Comparison of ENCODE assay signal across 19 mouse cellular contexts in genomic region chr1:185282846-185283245, GRCm38 (mm10). TPM values are rescaled to one million over a fixed set of nuclear protein-coding genes. Genes with fewer than 3 reads are reported as not detected.
DNase-seq lines count a peak whose midpoint lies in the region; ATAC-seq and TF ChIP-seq lines count a peak whose summit lies in the region.
"Had no signal": no experiment of that assay in that cellular context is flagged by ENCODE, and none has a peak within 500 bp of the region (broad histone marks: within the 10 kb centered on the region; RNA-seq: fewer than 3 reads in every experiment).

No protein-coding gene starts in this region.

- WGBS in kidney, adult 2 months: 76% methylated on average over 11 of the region's 11 CpGs
- 97% methylated on average over 11 of the region's 11 CpGs for WGBS in kidney, embryonic 15.5 days
- WGBS in small intestine, adult 2 months: 33% methylated on average over 11 of the region's 11 CpGs

- H3K27me3 ChIP-seq in kidney, adult 2 months (replicated peaks; ENCODE audit: control insufficient read depth, insufficient read depth, low read length): no peaks in the 10 kb centered on the region
- no peaks in the 10 kb centered on the region for H3K27me3 ChIP-seq in kidney, embryonic 15.5 days
- H3K27me3 ChIP-seq in small intestine, adult 2 months (ENCODE audit: control insufficient read depth, insufficient read depth, low read length): no peaks in the 10 kb centered on the region
- H3K27me3 ChIP-seq: heart, embryonic 12.5 days; midbrain, embryonic 12.5 days had no signal

- TF ChIP-seq POLR2A in kidney, adult 2 months (IDR thresholded peaks at IDR 0.05; ENCODE audit: low read depth, low read length): no peak
- peak; percentile 45; the same call in 1 of the 2 replicates for TF ChIP-seq POLR2A in small intestine, adult 2 months (IDR thresholded peaks at IDR 0.05; ENCODE audit: low read depth, low read length)

- no peak overlapping the region for H3K9ac ChIP-seq in kidney, embryonic 15.5 days
- H3K9ac ChIP-seq: heart, embryonic 12.5 days; midbrain, embryonic 12.5 days had no signal

- H3K4me1 ChIP-seq in kidney, adult 2 months (ENCODE audit: control insufficient read depth, insufficient read depth, low read length): no peaks in the 10 kb centered on the region
- H3K4me1 ChIP-seq in kidney, embryonic 15.5 days: no peaks in the 10 kb centered on the region
- peaks cover 35% of the 10 kb centered on the region for H3K4me1 ChIP-seq in small intestine, adult 2 months (ENCODE audit: control insufficient read depth, insufficient read depth, insufficient read length, low read length)
- H3K4me1 ChIP-seq: midbrain, embryonic 12.5 days had no signal

- no peak overlapping the region for H3K4me3 ChIP-seq in kidney, adult 2 months (ENCODE audit: insufficient read depth, low read depth, low read length)
- H3K4me3 ChIP-seq in kidney, embryonic 15.5 days (replicated peaks): no peak overlapping the region
- no peak overlapping the region for H3K4me3 ChIP-seq in small intestine, adult 2 months (ENCODE audit: low read depth, low read length)
- H3K4me3 ChIP-seq: heart, embryonic 12.5 days; midbrain, embryonic 12.5 days; myocyte had no signal

- ATAC-seq in kidney, embryonic 15.5 days (replicated peaks; ENCODE audit: low FRiP score): no peak

- no peak for TF ChIP-seq CTCF in kidney, adult 2 months (conservative IDR thresholded peaks at IDR 0.05; ENCODE audit: insufficient read depth, insufficient read length, low read depth, low read length)
- TF ChIP-seq CTCF in small intestine, adult 2 months (IDR thresholded peaks at IDR 0.05; ENCODE audit: extremely low read depth, insufficient read length, insufficient replicate concordance, low read depth, low read length): no peak

- no peak overlapping the region for H3K27ac ChIP-seq in kidney, adult 2 months (ENCODE audit: insufficient read depth, low read depth, low read length)
- no peak overlapping the region for H3K27ac ChIP-seq in kidney, embryonic 15.5 days
- H3K27ac ChIP-seq in small intestine, adult 2 months (ENCODE audit: insufficient read depth, low read depth, low read length): peak overlapping the region; percentile 98
- H3K27ac ChIP-seq: macrophage; midbrain, embryonic 12.5 days had no signal

- no peak overlapping the region for H3K4me2 ChIP-seq in kidney, embryonic 15.5 days
- H3K4me2 ChIP-seq: heart, embryonic 12.5 days; liver, embryonic 11.5 days; midbrain, embryonic 12.5 days had no signal

- intact Hi-C loops in left cerebral cortex, postnatal 10 days (cut with DNase I): no loop called here

- H3K9me3 ChIP-seq in kidney, embryonic 15.5 days (replicated peaks): no peaks in the 10 kb centered on the region
- H3K9me3 ChIP-seq: G1E; heart, embryonic 12.5 days; midbrain, embryonic 12.5 days had no signal

- no peaks in the 10 kb centered on the region; the same call in 1 of the 2 replicates for H3K36me3 ChIP-seq in kidney, adult 2 months (ENCODE audit: control insufficient read depth, insufficient read depth, low read length)
- H3K36me3 ChIP-seq in kidney, embryonic 15.5 days: peaks cover 94% of the 10 kb centered on the region
- peaks cover 65% of the 10 kb centered on the region for H3K36me3 ChIP-seq in small intestine, adult 2 months (ENCODE audit: control insufficient read depth, insufficient read depth, low read length)

- DNase-seq in kidney, adult 2 months: peak; percentile 76
- DNase-seq in adipocyte (ENCODE audit: low spot score): peak; percentile 24
- DNase-seq in kidney, postnatal 10 days: peak; percentile 40
- no peak for DNase-seq in layer of hippocampus, postnatal 25 days (ENCODE audit: extremely low spot score in 1 of 2, low spot score in 1 of 2)
- no peak for DNase-seq in embryo, embryonic 11 days
- DNase-seq in left cerebral cortex, postnatal 10 days (ENCODE audit: extremely low spot score in 1 of 2, low spot score in 2 of 2): no peak
- DNase-seq: cerebellum, adult 9-11 months; gastrocnemius, postnatal 10 days; heart, postnatal 4 days; right cerebral cortex, adult 18-20 months; thymus, adult 18-20 months had no signal

RNA-seq across cellular contexts. Expression of gene Iars2, which starts 46.4 kb away (rescaled TPM):
- polyA plus RNA-seq in kidney, adult 2 months (2012; rRNA removed): 37.7 and 40.9 TPM in 2 replicates
- polyA plus RNA-seq in kidney, embryonic 15.5 days (2015; fragmentation: Nextera tagmentation; extraction: Ambion mirVana): 30.4 and 32.7 TPM in 2 replicates
- polyA plus RNA-seq in small intestine, adult 2 months (2012; rRNA removed): 7.9 and 9.0 TPM in 2 replicates
- 10 to 100 TPM; 33.3 to 34.5 TPM for total RNA-seq in layer of hippocampus, postnatal 25 days (2021)
- total RNA-seq in left cerebral cortex, postnatal 10 days (2021): 10 to 100 TPM; 29.6 to 30.2 TPM

RNA-seq across cellular contexts. Expression of gene Bpnt1, which starts 49.1 kb away (rescaled TPM):
- polyA plus RNA-seq in kidney, adult 2 months (2012; rRNA removed): 404 and 464 TPM in 2 replicates
- polyA plus RNA-seq in kidney, embryonic 15.5 days (2015; fragmentation: Nextera tagmentation; extraction: Ambion mirVana): 53.2 and 54.3 TPM in 2 replicates
- polyA plus RNA-seq in small intestine, adult 2 months (2012; rRNA removed): 323 and 340 TPM in 2 replicates
- 10 to 100 TPM; 69.0 to 75.9 TPM for total RNA-seq in layer of hippocampus, postnatal 25 days (2021)
- 10 to 100 TPM; 69.4 to 73.7 TPM for total RNA-seq in left cerebral cortex, postnatal 10 days (2021)

Comparison
In these comparisons a context has a peak if more than half of its experiments do, and no peak if none do; other contexts are left out.
1. DNase-seq: peak in kidney, adult 2 months (single experiment), adipocyte (single experiment) and kidney, postnatal 10 days (single experiment); none in layer of hippocampus, postnatal 25 days (0 of 2), embryo, embryonic 11 days (single experiment) and left cerebral cortex, postnatal 10 days (0 of 2).